Mouse (Mus musculus) liver, embryonic 11.5 days (tissue): ENCODE measurements around the gene Dcbld2. TPM values are rescaled to one million over a fixed set of nuclear protein-coding genes. Genes with fewer than 3 reads are reported as not detected.

Experiments
- ATAC-seq: fragments of 200-750 bp; cut with Nextera tagmentation; replicated peaks from 2 replicates; pipeline ENCODE4 v1.8.0; 2017; ENCODE audit warnings: moderate number of reproducible peaks, mild to moderate bottlenecking, moderate TSS enrichment, moderate library complexity; ENCODE audit not compliant: low FRiP score
- DNase-seq: peaks from one replicate; pipeline ENCODE4 v3.0.0-alpha.2; 2017; ENCODE audit warnings: low spot score
- H3K27ac ChIP-seq: fragments of 300-500 bp; sonication (generic); 2 replicates; pipeline ENCODE4 v1.5.1; 2014; ENCODE audit warnings: mild to moderate bottlenecking, low read depth, low read length, control low read depth
- H3K27me3 ChIP-seq: fragments of 300-500 bp; sonication (generic); replicated peaks from 2 replicates; pipeline ENCODE4 v1.6.1; 2014; ENCODE audit warnings: low read length, mixed read lengths; ENCODE audit not compliant: control insufficient read depth, insufficient read depth
- H3K36me3 ChIP-seq: fragments of 300-500 bp; sonication (generic); 2 replicates; pipeline ENCODE4 v1.6.1; 2014; ENCODE audit warnings: mild to moderate bottlenecking, low read length, moderate library complexity, mixed read lengths; ENCODE audit not compliant: control insufficient read depth, insufficient read depth
- H3K4me1 ChIP-seq: fragments of 300-500 bp; sonication (generic); replicated peaks from 2 replicates; pipeline ENCODE4 v1.6.1; 2014; ENCODE audit warnings: low read length, mixed read lengths; ENCODE audit not compliant: control insufficient read depth, insufficient read depth
- H3K4me2 ChIP-seq: fragments of 300-500 bp; sonication (generic); 2 replicates; pipeline ENCODE4 v1.6.1; 2014; ENCODE audit warnings: mild to moderate bottlenecking, control low read depth, moderate library complexity
- H3K4me3 ChIP-seq: fragments of 300-500 bp; sonication (generic); 2 replicates; pipeline ENCODE4 v1.5.1; 2014; ENCODE audit warnings: low read depth, low read length, control low read depth
- H3K9ac ChIP-seq: fragments of 300-500 bp; sonication (generic); 2 replicates; pipeline ENCODE4 v1.6.1; 2014; ENCODE audit warnings: low read depth, low read length, control low read depth
- H3K9me3 ChIP-seq: fragments of 300-500 bp; sonication (generic); 2 replicates; pipeline ENCODE4 v1.6.1; 2016; ENCODE audit warnings: low read length, inconsistent platforms, mixed read lengths; ENCODE audit not compliant: control insufficient read depth
- WGBS: fragments of 180-500 bp; shearing (Covaris S2); extraction: QIAGEN DNeasy Blood & Tissue Kit; methylation state at CpG from one replicate; pipeline ENCODE4 v1.1.7; 2014; 5-methylcytosine and 5-hydroxymethylcytosine counted together
- polyA plus RNA-seq: library from polyadenylated mRNA; unstranded; fragments of >200 nt; fragmentation: Nextera tagmentation; extraction: Ambion mirVana; gene quantifications from 2 replicates; pipeline ENCODE4 v1.2.1, GENCODE M21; 2014

Gene Dcbld2
- polyA plus RNA-seq, 1 experiment from 2014 or later = 9.4 TPM

DNA sequence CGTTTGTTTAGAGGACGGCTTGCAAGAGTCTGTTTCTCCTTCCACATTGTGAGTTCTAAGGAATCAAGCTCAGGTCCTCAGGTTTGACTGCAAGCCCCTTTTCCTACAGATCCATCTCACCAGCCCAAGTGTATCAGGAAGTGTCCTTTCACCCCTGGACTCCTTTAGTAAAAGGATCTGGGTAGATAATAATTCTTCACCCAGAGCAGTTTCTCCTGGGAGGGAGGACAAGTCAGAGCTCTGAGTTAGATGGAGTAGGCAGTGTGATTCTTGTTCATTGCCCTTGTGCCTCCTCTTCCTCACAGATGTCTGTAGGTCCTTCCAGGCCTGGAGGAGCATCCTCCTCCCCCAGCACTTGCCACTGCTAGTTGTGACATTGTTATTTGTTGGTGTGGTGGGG is 54.3 kb downstream of the Dcbld2 start:
- no peak overlapping the region for H3K4me3 ChIP-seq
- H3K27me3 ChIP-seq = no peaks in the 10 kb centered on the region
- H3K9ac ChIP-seq = no peak overlapping the region
- 83% methylated on average over 2 of the region's 2 CpGs for WGBS
- H3K36me3 ChIP-seq = peaks cover 7% of the 10 kb centered on the region; the same call in 1 of the 2 replicates
- H3K4me2 ChIP-seq = no peak overlapping the region
- H3K4me1 ChIP-seq = peaks cover 13% of the 10 kb centered on the region
- ATAC-seq (no peak), DNase-seq (no peak)
- no peaks in the 10 kb centered on the region for H3K9me3 ChIP-seq
- no peak overlapping the region for H3K27ac ChIP-seq

DNA sequence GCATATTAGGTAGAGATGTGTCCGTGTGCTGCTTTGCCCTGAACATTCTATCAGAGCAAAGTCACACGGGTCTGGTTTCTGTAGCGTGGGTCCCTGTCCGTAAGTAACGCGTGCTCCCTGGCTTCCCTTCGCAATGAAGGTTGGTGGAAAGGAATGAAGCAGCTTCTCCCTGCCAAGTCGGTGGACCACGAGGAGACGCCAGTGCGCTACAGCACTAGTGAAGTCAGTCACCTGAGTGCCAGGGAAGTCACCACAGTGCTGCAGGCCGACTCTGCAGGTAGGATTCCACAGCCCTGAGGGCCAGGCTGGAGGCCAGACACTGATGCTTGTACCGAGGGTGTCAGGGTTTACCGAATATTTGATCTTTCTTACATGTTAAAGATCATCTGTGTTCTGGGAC is 55.8 kb downstream of the Dcbld2 start:
- H3K9ac ChIP-seq = no peak overlapping the region
- no peak overlapping the region for H3K27ac ChIP-seq
- DNase-seq = no peak
- no peak for ATAC-seq
- no peak overlapping the region for H3K4me2 ChIP-seq
- WGBS = 90% methylated on average over 14 of the region's 14 CpGs
- no peaks in the 10 kb centered on the region for H3K9me3 ChIP-seq
- H3K4me3 ChIP-seq = no peak overlapping the region
- no peaks in the 10 kb centered on the region for H3K27me3 ChIP-seq
- H3K36me3 ChIP-seq = peaks cover 12% of the 10 kb centered on the region; the same call in 1 of the 2 replicates
- peaks cover 6% of the 10 kb centered on the region for H3K4me1 ChIP-seq

DNA sequence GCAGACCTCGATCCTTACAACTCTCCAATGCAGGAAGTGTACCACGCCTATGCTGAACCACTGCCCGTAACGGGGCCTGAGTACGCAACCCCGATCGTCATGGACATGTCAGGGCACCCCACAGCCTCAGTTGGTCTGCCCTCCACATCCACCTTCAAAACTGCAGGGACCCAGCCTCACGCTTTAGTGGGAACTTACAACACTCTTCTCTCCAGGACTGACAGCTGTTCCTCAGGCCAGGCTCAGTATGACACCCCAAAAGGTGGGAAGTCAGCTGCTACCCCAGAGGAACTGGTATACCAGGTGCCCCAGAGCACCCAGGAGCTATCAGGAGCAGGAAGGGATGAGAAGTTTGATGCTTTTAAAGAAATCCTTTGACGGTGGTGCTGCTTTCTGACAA is 57.2 kb downstream of the Dcbld2 start:
- Histone ChIP-seq H3K9ac (no peak overlapping the region), H3K9me3 (no peaks in the 10 kb centered on the region), H3K27me3 (no peaks in the 10 kb centered on the region), H3K4me2 (no peak overlapping the region), H3K36me3 (peaks cover 15% of the 10 kb centered on the region; the same call in 1 of the 2 replicates), H3K27ac (no peak overlapping the region), H3K4me1 (peaks cover 2% of the 10 kb centered on the region; the same call in 1 of the 2 replicates), H3K4me3 (no peak overlapping the region)
- 80% methylated on average over 9 of the region's 9 CpGs for WGBS
- DNase-seq (no peak), ATAC-seq (peak; percentile 5; the same call in 1 of the 2 replicates)

DNA sequence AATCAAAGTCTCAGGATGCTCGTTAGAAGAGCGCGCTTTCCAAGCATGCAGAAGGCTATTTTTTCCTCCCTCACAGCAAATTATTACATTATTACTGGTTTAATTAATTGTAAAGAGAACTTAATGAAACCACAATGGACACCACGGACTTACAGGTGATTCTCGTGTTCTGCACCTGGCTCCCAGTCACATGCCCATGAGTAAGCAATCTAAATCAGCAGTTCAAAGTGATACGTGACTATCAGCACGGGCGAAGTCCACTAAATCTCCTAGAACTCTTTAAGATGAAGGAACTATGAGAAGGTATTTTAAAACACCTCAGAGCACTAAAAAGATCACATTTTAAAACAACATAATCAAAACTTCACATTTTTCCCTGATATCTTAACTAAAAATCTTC is 61.8 kb downstream of the Dcbld2 start:
- Histone ChIP-seq H3K36me3 (peaks cover 28% of the 10 kb centered on the region), H3K27me3 (no peaks in the 10 kb centered on the region), H3K4me2 (no peak overlapping the region), H3K27ac (no peak overlapping the region), H3K4me1 (peaks cover 10% of the 10 kb centered on the region), H3K9ac (no peak overlapping the region), H3K9me3 (no peaks in the 10 kb centered on the region), H3K4me3 (no peak overlapping the region)
- no peak for ATAC-seq
- no peak for DNase-seq
- WGBS = 85% methylated on average over 8 of the region's 8 CpGs

DNA sequence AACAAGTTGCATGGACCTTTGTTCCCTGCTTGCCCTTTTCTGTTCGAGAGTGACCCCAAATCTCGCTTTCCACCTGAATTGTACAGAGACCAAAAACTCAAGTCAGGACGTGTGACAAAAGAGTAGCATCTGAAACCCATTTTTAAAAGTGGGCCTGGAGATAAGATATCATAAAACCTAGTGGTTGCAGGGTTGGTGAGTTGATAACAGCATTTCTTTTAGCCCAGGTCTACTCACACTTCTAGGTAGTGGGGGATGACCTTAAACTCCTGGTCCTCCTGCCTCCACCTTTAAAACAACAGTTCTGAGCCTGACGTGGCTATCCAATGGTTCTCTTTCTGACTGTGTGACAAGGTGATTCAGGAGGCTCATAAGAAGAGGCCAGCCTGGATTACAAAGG is 62.6 kb downstream of the Dcbld2 start:
- ATAC-seq (no peak; the same call in 1 of the 2 replicates), DNase-seq (no peak)
- Histone ChIP-seq H3K4me1 (peaks cover 10% of the 10 kb centered on the region), H3K4me2 (no peak overlapping the region), H3K27ac (no peak overlapping the region), H3K4me3 (no peak overlapping the region), H3K27me3 (no peaks in the 10 kb centered on the region), H3K9ac (no peak overlapping the region), H3K36me3 (peaks cover 26% of the 10 kb centered on the region), H3K9me3 (no peaks in the 10 kb centered on the region)
- WGBS = 67% methylated on average over 4 of the region's 4 CpGs

DNA sequence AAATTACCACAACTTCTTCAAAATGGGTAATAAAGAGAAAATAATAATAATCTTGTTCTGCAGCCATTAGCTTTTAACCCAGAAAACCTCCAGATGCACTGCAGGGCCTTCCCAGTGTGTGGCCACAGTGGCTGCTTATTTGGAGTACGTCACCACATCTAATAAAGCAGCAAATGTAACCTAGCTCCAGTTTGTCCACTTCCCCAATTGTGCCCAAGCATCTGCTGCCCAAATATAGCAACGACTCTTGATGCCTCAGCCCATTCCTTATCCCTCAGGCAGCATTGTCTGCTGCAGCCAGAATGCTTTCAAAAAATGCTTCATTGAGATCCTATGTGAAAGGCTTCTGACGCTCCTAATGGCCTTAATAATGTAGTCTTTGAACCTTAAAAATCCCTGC is 66.6 kb downstream of the Dcbld2 start:
- WGBS = 70% methylated on average over 3 of the region's 3 CpGs

DNA sequence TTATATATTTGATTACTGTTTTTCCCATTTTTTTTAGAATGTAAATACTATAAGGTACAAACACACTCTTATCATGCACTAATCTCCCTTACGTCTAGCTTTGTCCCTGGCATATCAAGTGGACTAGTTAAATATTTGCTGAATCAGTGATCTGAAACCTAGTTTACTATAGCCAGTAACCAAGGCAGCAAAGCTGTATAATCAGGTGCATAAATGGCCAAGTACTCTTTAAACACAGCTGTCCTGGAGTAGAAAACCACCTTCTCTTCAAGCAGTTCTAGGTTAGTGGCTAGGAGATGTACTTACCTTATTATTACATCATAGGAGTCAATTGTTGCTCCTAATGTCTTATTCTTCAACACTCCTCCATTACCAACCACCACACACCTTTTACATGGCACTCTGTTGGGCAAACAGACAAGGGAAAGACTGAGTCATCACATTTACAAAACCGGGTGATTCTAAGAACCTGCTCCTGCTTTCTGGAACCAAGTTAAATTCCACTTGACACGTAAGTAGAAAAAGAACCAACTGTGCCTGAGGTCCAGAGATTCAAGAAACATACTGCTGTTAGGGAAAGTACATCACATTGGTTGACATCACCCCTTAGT is 67.4 kb downstream of the Dcbld2 start:
- Histone ChIP-seq H3K4me3 (no peak overlapping the region), H3K27ac (no peak overlapping the region), H3K9ac (no peak overlapping the region), H3K9me3 (no peaks in the 10 kb centered on the region), H3K4me2 (no peak overlapping the region), H3K4me1 (peaks cover 9% of the 10 kb centered on the region), H3K27me3 (no peaks in the 10 kb centered on the region), H3K36me3 (peaks cover 31% of the 10 kb centered on the region)
- no peak for ATAC-seq
- 77% methylated on average over 3 of the region's 3 CpGs for WGBS
- DNase-seq = no peak

More for the DNA sequence above, 66.6 kb downstream of the Dcbld2 start:
- Histone ChIP-seq H3K4me2 (no peak overlapping the region), H3K4me3 (no peak overlapping the region), H3K36me3 (peaks cover 30% of the 10 kb centered on the region), H3K9ac (no peak overlapping the region), H3K9me3 (no peaks in the 10 kb centered on the region), H3K27ac (no peak overlapping the region), H3K4me1 (peaks cover 10% of the 10 kb centered on the region), H3K27me3 (no peaks in the 10 kb centered on the region)
- ATAC-seq (no peak), DNase-seq (no peak)

DNA sequence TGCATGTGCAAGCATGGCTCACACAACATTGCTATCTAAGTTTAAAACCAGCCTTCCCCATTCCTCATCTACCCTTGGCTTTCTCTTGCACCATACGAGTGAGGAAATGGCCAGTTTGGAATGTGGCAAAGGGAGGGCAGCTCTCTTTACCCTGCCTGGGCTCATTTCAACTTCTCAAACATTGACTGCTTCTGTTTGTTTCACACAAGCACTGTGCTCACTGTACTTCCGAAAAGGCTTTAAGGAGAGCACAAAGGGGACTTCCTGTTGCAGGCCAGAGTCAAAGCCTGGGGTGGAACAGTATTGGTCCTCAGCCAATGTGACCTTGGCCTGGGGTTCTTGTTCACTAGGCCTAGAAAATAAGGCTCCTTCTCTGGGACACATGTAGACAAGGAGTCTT is 68.1 kb downstream of the Dcbld2 start:
- Histone ChIP-seq H3K27ac (no peak overlapping the region), H3K9ac (no peak overlapping the region), H3K27me3 (no peaks in the 10 kb centered on the region), H3K9me3 (no peaks in the 10 kb centered on the region), H3K36me3 (peaks cover 29% of the 10 kb centered on the region), H3K4me1 (peaks cover 8% of the 10 kb centered on the region), H3K4me2 (no peak overlapping the region), H3K4me3 (no peak overlapping the region)
- DNase-seq (no peak), ATAC-seq (no peak)
- WGBS = 59% methylated on average over 2 of the region's 2 CpGs

DNA sequence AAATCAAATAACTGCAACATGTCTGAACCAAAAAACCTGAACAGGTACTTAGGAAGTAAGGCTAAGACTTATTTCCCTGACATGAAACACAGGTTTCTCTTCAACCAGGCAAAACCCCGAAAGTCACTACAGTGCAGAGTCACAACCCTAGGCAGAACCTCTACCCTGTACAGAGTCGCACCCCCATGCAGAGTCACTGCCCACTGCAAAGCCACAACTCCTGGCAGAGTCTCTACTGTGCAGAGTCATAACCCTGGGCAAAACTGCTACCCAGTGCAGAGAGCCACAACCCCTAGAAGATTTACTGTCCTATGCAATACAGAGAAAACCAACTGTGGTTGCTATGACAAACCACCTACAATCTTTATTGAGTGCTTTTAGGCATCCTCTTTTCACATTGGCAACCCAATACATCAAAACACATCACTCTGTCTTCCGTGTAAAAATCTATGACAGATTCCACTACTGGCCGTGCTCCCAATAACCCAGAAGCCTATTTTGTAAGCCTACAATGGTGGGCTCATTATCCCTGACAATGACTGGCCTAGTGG is 71.7 kb downstream of the Dcbld2 start:
- Histone ChIP-seq H3K27ac (no peak overlapping the region), H3K27me3 (no peaks in the 10 kb centered on the region), H3K4me1 (peaks cover 7% of the 10 kb centered on the region; the same call in 1 of the 2 replicates), H3K4me3 (no peak overlapping the region), H3K9me3 (no peaks in the 10 kb centered on the region), H3K4me2 (no peak overlapping the region), H3K9ac (no peak overlapping the region), H3K36me3 (peaks cover 20% of the 10 kb centered on the region)
- 86% methylated on average over 4 of the region's 4 CpGs for WGBS
- no peak for ATAC-seq
- DNase-seq = no peak
